Mouse (Mus musculus) heart, adult 2 months (tissue): ENCODE results near the gene Lce1d. TPM values are rescaled to one million over a fixed set of nuclear protein-coding genes. Genes with fewer than 3 reads are reported as not detected.
A peak's percentile ranks its signal among the peaks of the same experiment; 100 is the strongest.
"Not testable (repeated sequence)": the region's sequence is repeated elsewhere in the genome, so short reads cannot be mapped to it uniquely, and the experiment has no call there.

Experiments
- DNase-seq, 2 experiments: peaks; one replicate each; pipeline ENCODE4 v3.0.0; 2021
- H3K27ac ChIP-seq: fragments of 200-600 bp; 2 replicates; pipeline ENCODE4 v1.8.1; 2022
- H3K27me3 ChIP-seq: fragments of 200-500 bp; 2 replicates; pipeline ENCODE4 v1.6.1; 2012; ENCODE audit warnings: mild to moderate bottlenecking, low read length, inconsistent platforms, mixed read lengths; ENCODE audit not compliant: control insufficient read depth, insufficient read depth
- H3K36me3 ChIP-seq: fragments of 200-500 bp; 2 replicates; pipeline ENCODE4 v1.6.1; 2012; ENCODE audit warnings: low read length, inconsistent platforms; ENCODE audit not compliant: control insufficient read depth, insufficient read depth
- H3K4me1 ChIP-seq: fragments of 200-500 bp; 2 replicates; pipeline ENCODE4 v1.6.1; 2011; ENCODE audit warnings: low read length; ENCODE audit not compliant: control insufficient read depth, insufficient read depth
- H3K4me3 ChIP-seq: fragments of 200-600 bp; 2 replicates; pipeline ENCODE4 v1.8.1; 2022
- H3K79me2 ChIP-seq: fragments of 200-500 bp; replicated peaks from 2 replicates; pipeline ENCODE4 v1.6.1; 2012; ENCODE audit warnings: mild to moderate bottlenecking, inconsistent platforms, low read length, moderate library complexity, mixed read lengths; ENCODE audit not compliant: control insufficient read depth, insufficient read depth
- H3K9ac ChIP-seq: fragments of 200-500 bp; 2 replicates; pipeline ENCODE4 v1.6.1; 2012; ENCODE audit warnings: low read depth, mild to moderate bottlenecking, control low read depth, inconsistent platforms, low read length, mixed read lengths
- CTCF ChIP-seq: fragments of 200-600 bp; IDR thresholded peaks from 2 replicates; pipeline ENCODE4 v1.8.1; 2022; ENCODE audit warnings: antibody characterized with exemption, mild to moderate bottlenecking, moderate library complexity
- EP300 ChIP-seq: fragments of 200-500 bp; IDR thresholded peaks from 2 replicates; pipeline ENCODE4 v1.6.1; 2011; ENCODE audit warnings: low read depth, low read length, control low read depth; ENCODE audit not compliant: insufficient read depth
- POLR2A ChIP-seq: fragments of 200-500 bp; IDR thresholded peaks from 2 replicates; pipeline ENCODE4 v1.6.1; 2011; ENCODE audit warnings: mild to moderate bottlenecking, low read depth, low read length, control low read depth; ENCODE audit not compliant: insufficient read depth
- WGBS: fragments of 180-500 bp; shearing (Covaris S2); methylation state at CpG from one replicate; pipeline ENCODE4 v1.1.7; 2018; 5-methylcytosine and 5-hydroxymethylcytosine counted together
- intact Hi-C: fragments of 180-260 bp; cut with DNase I; formaldehyde crosslinking; loops from one replicate; pipeline ENCODE4 v1.15.1; 2025
- polyA plus RNA-seq: library from polyadenylated mRNA; depleted of rRNA; stranded (reverse); fragments of >200 nt; gene quantifications from 2 replicates; pipeline ENCODE4 v1.2.3, GENCODE M21; 2012
- total RNA-seq, 2 experiments: library from RNA; stranded (reverse); gene quantifications; 2 replicates each; pipeline ENCODE4 v1.2.3; 2021

Lce1d gene
- total and polyA plus RNA-seq, 3 experiments, result not detected

DNA sequence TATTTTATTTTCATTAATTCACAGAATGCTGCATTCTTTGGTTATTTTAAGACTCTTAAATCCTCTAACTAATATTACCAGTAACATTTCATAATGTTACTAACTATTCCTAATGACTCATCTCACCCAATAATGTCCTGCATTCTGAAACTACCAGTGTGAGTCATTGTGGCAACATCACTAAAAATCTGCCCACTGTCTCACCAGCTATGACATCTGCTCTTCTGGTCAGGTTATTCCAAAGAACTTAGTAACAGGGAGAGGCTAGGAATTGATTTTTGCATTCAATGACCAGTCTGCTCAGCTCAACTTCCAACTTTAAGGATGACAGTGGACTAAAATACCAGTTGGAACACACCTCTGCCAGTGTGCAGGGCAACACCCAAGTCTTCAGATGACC is 4.7 kb upstream of the Lce1d start:
- DNase-seq, result no peak
- intact Hi-C loops, result no loop called here
- no peak for TF ChIP-seq POLR2A
- TF ChIP-seq CTCF, result no peak
- no peak for TF ChIP-seq EP300
- no peak overlapping the region for H3K9ac ChIP-seq
- no peak overlapping the region for H3K4me3 ChIP-seq
- H3K27ac ChIP-seq, result no peak overlapping the region
- H3K79me2 ChIP-seq, result no peaks in the 10 kb centered on the region
- no peaks in the 10 kb centered on the region for H3K36me3 ChIP-seq
- H3K27me3 ChIP-seq, result no peaks in the 10 kb centered on the region
- H3K4me1 ChIP-seq, result no peaks in the 10 kb centered on the region

- H3K36me3 ChIP-seq, H3K27me3 ChIP-seq, H3K4me1 ChIP-seq, H3K4me3 ChIP-seq, intact Hi-C loops, H3K79me2 ChIP-seq, H3K9ac ChIP-seq, H3K27ac ChIP-seq: not testable (repeated sequence)
- 65% methylated on average over 16 of the region's 16 CpGs for WGBS
- DNase-seq, result peak in 1 of 2 experiments; percentile 27
Measured at GRCm38 (mm10) chr3:92689154-92689553, 2.1 kb upstream of the Lce1d start.

GRCm38 (mm10) chr3:92678947-92679346 is 8.1 kb downstream of the Lce1d start, which contains the start of gene Lce1c:
Gene Lce1c (plus strand): TSS chr3:92679247.
- Histone ChIP-seq H3K4me3 (no peak within 1 kb of the TSS), H3K4me1 (no peaks in the 10 kb centered on the region), H3K36me3 (no peaks in the 10 kb centered on the region), H3K27ac (no peak within 1 kb of the TSS), H3K79me2 (no peaks in the 10 kb centered on the region), H3K27me3 (no peaks in the 10 kb centered on the region), H3K9ac (no peak within 1 kb of the TSS)
- TF ChIP-seq EP300 (no peak), CTCF (no peak), POLR2A (no peak)
- intact Hi-C loops, result no loop called here
- DNase-seq, result no peak
- 74% methylated on average over 4 of the region's 4 CpGs for WGBS

DNA sequence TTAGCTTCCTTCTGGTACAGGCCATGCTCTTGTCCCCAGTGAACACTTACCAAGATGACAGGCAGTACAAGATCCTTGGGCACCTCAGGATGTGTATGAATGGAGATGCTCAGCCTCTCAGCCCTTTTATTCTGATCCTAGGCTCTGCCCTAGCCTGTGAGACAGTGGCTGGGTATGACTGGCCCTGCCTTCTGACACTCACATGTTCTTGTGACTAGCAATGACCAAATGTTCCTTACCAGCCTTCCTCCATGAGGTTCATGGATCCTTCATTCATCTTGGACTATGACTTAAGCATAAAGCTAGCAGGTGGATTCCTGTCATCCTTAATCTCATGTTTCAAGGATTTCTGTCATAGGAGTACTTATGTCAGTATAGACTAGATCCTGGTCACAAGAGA is 16.8 kb downstream of the Lce1d start, which contains the start of gene Lce1a2:
Lce1a2 (minus strand) TSS at position 101 of the 400 bp plus-strand sequence.
- Histone ChIP-seq H3K4me1 (no peaks in the 10 kb centered on the region), H3K36me3 (no peaks in the 10 kb centered on the region), H3K79me2 (no peaks in the 10 kb centered on the region), H3K9ac (no peak within 1 kb of the TSS), H3K4me3 (no peak within 1 kb of the TSS), H3K27ac (no peak within 1 kb of the TSS), H3K27me3 (no peaks in the 10 kb centered on the region)
- intact Hi-C loops, result no loop called here
- DNase-seq, result no peak
- TF ChIP-seq POLR2A, result no peak
- TF ChIP-seq CTCF, result no peak
- TF ChIP-seq EP300, result no peak

- no peaks in the 10 kb centered on the region for H3K36me3 ChIP-seq
- H3K4me1 ChIP-seq, result no peaks in the 10 kb centered on the region
- H3K27ac ChIP-seq, result no peak within 1 kb of the TSS
- no peak within 1 kb of the TSS for H3K4me3 ChIP-seq
- TF ChIP-seq POLR2A (no peak), CTCF (no peak), EP300 (no peak)
- no peak within 1 kb of the TSS for H3K9ac ChIP-seq
- no peaks in the 10 kb centered on the region for H3K27me3 ChIP-seq
- no peak for DNase-seq
- intact Hi-C loops, result no loop called here
- no peaks in the 10 kb centered on the region for H3K79me2 ChIP-seq
Measured at GRCm38 (mm10) chr3:92656826-92657225, 30.2 kb downstream of the Lce1d start, which contains the start of gene Lce1b. Gene Lce1b (minus strand): TSS chr3:92656926.

DNA sequence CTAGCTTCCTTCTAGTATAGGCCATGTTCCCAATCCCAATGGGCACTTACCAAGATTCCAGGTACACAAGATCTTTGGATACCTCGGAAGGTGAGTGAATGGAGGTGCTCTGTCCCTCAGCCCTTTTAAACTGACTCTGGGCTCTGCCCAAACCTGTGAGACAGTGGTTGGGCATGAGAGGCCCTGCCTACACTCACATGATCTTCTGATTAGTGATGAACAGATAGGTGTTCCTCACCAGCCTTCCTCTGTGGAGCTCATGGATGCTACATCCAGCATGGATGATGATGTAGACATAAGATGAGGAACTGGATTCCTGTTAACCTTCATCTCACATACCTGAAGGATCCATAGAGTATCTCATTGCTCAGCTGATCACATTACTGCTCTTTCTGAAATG is 38.8 kb downstream of the Lce1d start, which contains the start of gene Lce1a1:
Lce1a1 (minus strand) TSS at position 101 of the 400 bp plus-strand sequence.
- WGBS, result 76% methylated on average over 1 of the region's 1 CpGs
- H3K27me3 ChIP-seq, result no peaks in the 10 kb centered on the region
- no peak for TF ChIP-seq POLR2A
- TF ChIP-seq EP300, result no peak
- TF ChIP-seq CTCF, result no peak

DNA sequence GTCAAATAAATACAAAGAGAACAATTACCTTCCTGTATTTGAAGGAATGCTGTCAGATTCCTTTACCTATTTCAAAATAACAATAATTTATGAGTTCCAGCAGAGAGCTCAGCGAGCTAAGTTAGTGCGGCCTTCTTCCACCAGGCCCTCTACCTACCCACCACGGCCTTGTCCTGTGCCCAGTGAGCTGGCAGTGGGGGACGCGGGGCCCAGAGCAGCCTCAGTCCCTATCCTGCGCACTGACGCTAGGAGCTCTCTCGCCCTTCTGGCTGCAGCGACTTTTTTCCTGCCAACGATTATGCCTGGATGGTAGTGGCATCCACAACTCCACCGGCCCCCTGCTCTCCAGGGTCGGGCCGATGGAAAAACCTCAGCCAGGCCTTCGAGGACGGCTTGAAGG is 47.2 kb downstream of the Lce1d start:
- Histone ChIP-seq H3K4me1 (no peaks in the 10 kb centered on the region), H3K36me3 (no peaks in the 10 kb centered on the region), H3K27ac (no peak overlapping the region), H3K4me3 (no peak overlapping the region), H3K79me2 (no peaks in the 10 kb centered on the region), H3K27me3 (no peaks in the 10 kb centered on the region), H3K9ac (no peak overlapping the region)
- 90% methylated on average over 15 of the region's 15 CpGs for WGBS
- DNase-seq, result no peak
- no peak for TF ChIP-seq POLR2A
- no peak for TF ChIP-seq CTCF
- TF ChIP-seq EP300, result no peak
- intact Hi-C loops, result no loop called here

More for the DNA sequence above, 38.8 kb downstream of the Lce1d start, which contains the start of gene Lce1a1:
- Histone ChIP-seq H3K9ac (no peak within 1 kb of the TSS), H3K4me3 (no peak within 1 kb of the TSS), H3K36me3 (no peaks in the 10 kb centered on the region), H3K4me1 (no peaks in the 10 kb centered on the region), H3K79me2 (no peaks in the 10 kb centered on the region), H3K27ac (no peak within 1 kb of the TSS)
- intact Hi-C loops, result no loop called here
- no peak for DNase-seq
